Mouse (Mus musculus): ENCODE data around the gene Efna1. TPM values are rescaled to one million over a fixed set of nuclear protein-coding genes. Genes with fewer than 3 reads are reported as not detected.

The Efna1 gene
- polyA plus RNA-seq, 1 experiment from 2014 or later, result 8.9 TPM

- WGBS (ENCODE audit: insufficient replicate concordance), result 50% methylated on average over 5 of the region's 5 CpGs
- Histone ChIP-seq H3K27me3 (peaks cover 56% of the 10 kb centered on the region), H3K4me2 (no peak overlapping the region), H3K9me3 (replicated peaks) (no peaks in the 10 kb centered on the region), H3K4me1 (replicated peaks) (peaks cover 10% of the 10 kb centered on the region), H3K27ac (replicated peaks) (no peak overlapping the region), H3K9ac (no peak overlapping the region), H3K36me3 (replicated peaks) (no peaks in the 10 kb centered on the region), H3K4me3 (replicated peaks) (no peak overlapping the region)
- no peak for ATAC-seq (ENCODE audit: insufficient read depth)
Observed at GRCm38 (mm10) chr3:89256177-89256576, 24.8 kb downstream of the Efna1 start.

- Histone ChIP-seq H3K4me2 (no peak overlapping the region), H3K36me3 (replicated peaks) (no peaks in the 10 kb centered on the region), H3K27me3 (peaks cover 66% of the 10 kb centered on the region), H3K9ac (no peak overlapping the region), H3K4me1 (replicated peaks) (peaks cover 17% of the 10 kb centered on the region), H3K9me3 (replicated peaks) (no peaks in the 10 kb centered on the region), H3K4me3 (replicated peaks) (no peak overlapping the region), H3K27ac (replicated peaks) (no peak overlapping the region)
- no peak for ATAC-seq (ENCODE audit: insufficient read depth)
- WGBS (ENCODE audit: insufficient replicate concordance), result 38% methylated on average over 5 of the region's 5 CpGs
Observed at GRCm38 (mm10) chr3:89254994-89255393, 25.9 kb downstream of the Efna1 start.

- ATAC-seq (ENCODE audit: insufficient read depth), result peak; percentile 40
- no peak overlapping the region for H3K27ac ChIP-seq (replicated peaks)
- 5% methylated on average over 17 of the region's 17 CpGs for whole genome bisulfite sequencing (ENCODE audit: insufficient replicate concordance)
Observed at GRCm38 (mm10) chr3:89251365-89251895, 29.5 kb downstream of the Efna1 start.

GRCm38 (mm10) chr3:89250435-89251040 lies 30.4 kb downstream of the Efna1 start:
- Histone ChIP-seq H3K4me3 (replicated peaks) (no peak overlapping the region), H3K4me2 (no peak overlapping the region; the same call in 1 of the 2 replicates), H3K27me3 (peaks cover 48% of the 10 kb centered on the region), H3K9me3 (replicated peaks) (no peaks in the 10 kb centered on the region), H3K27ac (replicated peaks) (no peak overlapping the region), H3K36me3 (replicated peaks) (no peaks in the 10 kb centered on the region; the same call in 1 of the 2 replicates), H3K4me1 (replicated peaks) (peaks cover 42% of the 10 kb centered on the region), H3K9ac (no peak overlapping the region)
- WGBS (ENCODE audit: insufficient replicate concordance), result 14% methylated on average over 7 of the region's 7 CpGs
- ATAC-seq (ENCODE audit: insufficient read depth), result no peak

More at GRCm38 (mm10) chr3:89251365-89251895, 29.5 kb downstream of the Efna1 start:
- H3K27me3 ChIP-seq, result peaks cover 46% of the 10 kb centered on the region
- no peak overlapping the region for H3K9ac ChIP-seq
- no peaks in the 10 kb centered on the region for H3K9me3 ChIP-seq (replicated peaks)
- H3K36me3 ChIP-seq (replicated peaks), result no peaks in the 10 kb centered on the region; the same call in 1 of the 2 replicates
- H3K4me1 ChIP-seq (replicated peaks), result peaks cover 33% of the 10 kb centered on the region
- H3K4me2 ChIP-seq, result peak overlapping the region; percentile 42
- H3K4me3 ChIP-seq (replicated peaks), result peak overlapping the region; percentile 6; the same call in 1 of the 2 replicates

- Histone ChIP-seq H3K4me3 (replicated peaks) (peak overlapping the region; percentile 78; the same call in 1 of the 2 replicates), H3K27ac (replicated peaks) (no peak overlapping the region), H3K27me3 (peaks cover 52% of the 10 kb centered on the region), H3K9ac (no peak overlapping the region), H3K4me1 (replicated peaks) (peaks cover 66% of the 10 kb centered on the region), H3K36me3 (replicated peaks) (no peaks in the 10 kb centered on the region; the same call in 1 of the 2 replicates), H3K9me3 (replicated peaks) (no peaks in the 10 kb centered on the region), H3K4me2 (peak overlapping the region; percentile 90)
- ATAC-seq (ENCODE audit: insufficient read depth), result no peak
- WGBS (ENCODE audit: insufficient replicate concordance), result 60% methylated on average over 4 of the region's 4 CpGs
Observed at GRCm38 (mm10) chr3:89247466-89247865, 33.5 kb downstream of the Efna1 start.

- Histone ChIP-seq H3K27me3 (peaks cover 42% of the 10 kb centered on the region), H3K27ac (replicated peaks) (peak within 1 kb of the TSS; percentile 69), H3K9me3 (replicated peaks) (no peaks in the 10 kb centered on the region), H3K4me3 (replicated peaks) (peak within 1 kb of the TSS; percentile 78), H3K4me2 (peak within 1 kb of the TSS; percentile 90), H3K9ac (peak within 1 kb of the TSS; percentile 73), H3K36me3 (replicated peaks) (no peaks in the 10 kb centered on the region; the same call in 1 of the 2 replicates), H3K4me1 (replicated peaks) (peaks cover 64% of the 10 kb centered on the region)
- ATAC-seq (ENCODE audit: insufficient read depth), result peak; percentile 64
- WGBS (ENCODE audit: insufficient replicate concordance), result under 1% methylated on average over 42 of the region's 42 CpGs
Observed at GRCm38 (mm10) chr3:89246261-89247100, 34.5 kb downstream of the Efna1 start, which contains the start of gene Trim46. Trim46 (minus strand) TSS chr3:89246309.

GRCm38 (mm10) chr3:89245688-89246171 lies 35.2 kb downstream of the Efna1 start, which contains the start of gene Krtcap2:
Krtcap2 (plus strand) TSS chr3:89245966.
- Histone ChIP-seq H3K4me2 (peak within 1 kb of the TSS; percentile 90), H3K4me3 (replicated peaks) (peak within 1 kb of the TSS; percentile 78), H3K4me1 (replicated peaks) (peaks cover 56% of the 10 kb centered on the region), H3K9me3 (replicated peaks) (no peaks in the 10 kb centered on the region), H3K36me3 (replicated peaks) (no peaks in the 10 kb centered on the region; the same call in 1 of the 2 replicates), H3K27ac (replicated peaks) (peak within 1 kb of the TSS; percentile 69), H3K27me3 (peaks cover 35% of the 10 kb centered on the region), H3K9ac (peak within 1 kb of the TSS; percentile 73)
- no peak for ATAC-seq (ENCODE audit: insufficient read depth)
- 7% methylated on average over 20 of the region's 20 CpGs for WGBS (ENCODE audit: insufficient replicate concordance)

- no peaks in the 10 kb centered on the region for H3K9me3 ChIP-seq (replicated peaks)
- no peaks in the 10 kb centered on the region; the same call in 1 of the 2 replicates for H3K36me3 ChIP-seq (replicated peaks)
- peaks cover 29% of the 10 kb centered on the region for H3K27me3 ChIP-seq
- peak overlapping the region; percentile 8; the same call in 1 of the 2 replicates for H3K4me3 ChIP-seq (replicated peaks)
- H3K27ac ChIP-seq (replicated peaks), result no peak overlapping the region
- H3K4me1 ChIP-seq (replicated peaks), result peaks cover 53% of the 10 kb centered on the region
- peak overlapping the region; percentile 90 for H3K4me2 ChIP-seq
- H3K9ac ChIP-seq, result no peak overlapping the region
- 2% methylated on average over 20 of the region's 26 CpGs for WGBS (ENCODE audit: insufficient replicate concordance)
- no peak for ATAC-seq (ENCODE audit: insufficient read depth)
Observed at GRCm38 (mm10) chr3:89244982-89245687, 35.8 kb downstream of the Efna1 start.

- no peaks in the 10 kb centered on the region; the same call in 1 of the 2 replicates for H3K36me3 ChIP-seq (replicated peaks)
- WGBS (ENCODE audit: insufficient replicate concordance), result 25% methylated on average over 25 of the region's 25 CpGs
- H3K9ac ChIP-seq, result no peak overlapping the region
- H3K4me2 ChIP-seq, result peak overlapping the region; percentile 90
- peaks cover 29% of the 10 kb centered on the region for H3K27me3 ChIP-seq
- no peak overlapping the region for H3K4me3 ChIP-seq (replicated peaks)
- ATAC-seq (ENCODE audit: insufficient read depth), result no peak
- peaks cover 53% of the 10 kb centered on the region for H3K4me1 ChIP-seq (replicated peaks)
- no peak overlapping the region for H3K27ac ChIP-seq (replicated peaks)
- H3K9me3 ChIP-seq (replicated peaks), result no peaks in the 10 kb centered on the region
Observed at GRCm38 (mm10) chr3:89244158-89244981, 36.6 kb downstream of the Efna1 start.

- Histone ChIP-seq H3K9ac (no peak overlapping the region), H3K36me3 (replicated peaks) (no peaks in the 10 kb centered on the region), H3K27me3 (peaks cover 32% of the 10 kb centered on the region), H3K4me2 (peak overlapping the region; percentile 23), H3K27ac (replicated peaks) (no peak overlapping the region), H3K4me1 (replicated peaks) (peaks cover 53% of the 10 kb centered on the region), H3K4me3 (replicated peaks) (no peak overlapping the region), H3K9me3 (replicated peaks) (no peaks in the 10 kb centered on the region)
- WGBS (ENCODE audit: insufficient replicate concordance), result 17% methylated on average over 14 of the region's 14 CpGs
- ATAC-seq (ENCODE audit: insufficient read depth), result no peak
Observed at GRCm38 (mm10) chr3:89243609-89244008, 37.3 kb downstream of the Efna1 start.
